Mouse (Mus musculus) ES-Bruce4 (cell line): Measurements from ENCODE around the gene Ern2. TPM values are rescaled to one million over a fixed set of nuclear protein-coding genes. Genes with fewer than 3 reads are reported as not detected.

ENCODE experiments used
- H3K27ac ChIP-seq: 2 replicates; pipeline ENCODE4 v1.5.1; 2012; ENCODE audit warnings: low read length, inconsistent platforms; ENCODE audit not compliant: insufficient read depth
- H3K27me3 ChIP-seq: 2 replicates; pipeline ENCODE4 v1.6.1; 2012; ENCODE audit warnings: mild to moderate bottlenecking, low read length, inconsistent platforms; ENCODE audit not compliant: control insufficient read depth, poor library complexity, insufficient read depth, severe bottlenecking
- H3K36me3 ChIP-seq: 2 replicates; pipeline ENCODE4 v1.6.1; 2012; ENCODE audit warnings: inconsistent platforms, mild to moderate bottlenecking, low read length, moderate library complexity; ENCODE audit not compliant: control insufficient read depth, poor library complexity, insufficient read depth, severe bottlenecking
- H3K4me1 ChIP-seq: one replicate; pipeline ENCODE4 v1.8.1; 2011; ENCODE audit warnings: low read length; ENCODE audit not compliant: control insufficient read depth, insufficient read depth
- H3K4me3 ChIP-seq: 2 replicates; pipeline ENCODE4 v1.5.1; 2011; ENCODE audit warnings: low read depth, mild to moderate bottlenecking, low read length
- H3K9ac ChIP-seq: 2 replicates; pipeline ENCODE4 v1.6.1; 2012; ENCODE audit warnings: low read depth, mild to moderate bottlenecking, inconsistent platforms; ENCODE audit not compliant: poor library complexity, severe bottlenecking
- H3K9me3 ChIP-seq: replicated peaks from 2 replicates; pipeline ENCODE4 v1.6.1; 2012; ENCODE audit warnings: mild to moderate bottlenecking, low read length, inconsistent platforms; ENCODE audit not compliant: control insufficient read depth, poor library complexity, insufficient read depth, severe bottlenecking
- CTCF ChIP-seq: IDR thresholded peaks from one replicate; pipeline ENCODE4 v1.8.1; 2011; ENCODE audit warnings: low read depth, low read length
- EP300 ChIP-seq: IDR thresholded peaks from 2 replicates; pipeline ENCODE4 v1.6.1; 2011; ENCODE audit warnings: low read depth, low read length; ENCODE audit not compliant: insufficient read depth
- POLR2A ChIP-seq: IDR thresholded peaks from one replicate; pipeline ENCODE4 v1.8.1; 2011; ENCODE audit warnings: low read length; ENCODE audit not compliant: insufficient read depth
- polyA plus RNA-seq: library from polyadenylated mRNA; stranded (reverse); fragments of >200 nt; gene quantifications from 2 replicates; pipeline ENCODE4 v1.2.4, GENCODE M21; 2011; ENCODE audit warnings: low read depth; ENCODE audit not compliant: missing spikeins, insufficient read depth, insufficient read length

Gene Ern2
- polyA plus RNA-seq: not detected in 2 replicates

DNA sequence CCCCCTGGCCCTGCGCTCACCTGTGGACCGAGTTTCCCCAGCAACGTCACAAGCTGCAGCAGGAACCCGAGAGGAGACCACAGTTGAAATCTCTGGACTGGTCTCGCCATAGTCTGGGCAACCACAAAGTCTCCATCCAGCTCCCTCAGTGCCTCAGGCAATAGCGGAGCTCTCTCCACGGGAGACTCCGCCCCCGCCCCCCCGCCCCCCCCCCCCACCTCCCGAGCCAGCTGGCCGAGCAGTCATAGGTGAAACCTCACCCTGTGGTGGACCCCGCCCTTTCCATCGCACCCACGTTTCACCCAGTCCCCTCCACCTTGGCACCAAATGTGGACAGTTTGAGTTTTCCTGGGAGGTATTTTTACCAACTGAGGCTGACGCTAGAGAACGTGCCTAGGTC is at the start of gene Ern2:
Ern2 (minus strand) TSS at position 165 of the 400 bp plus-strand sequence.
- Histone ChIP-seq H3K27ac (no peak within 1 kb of the TSS), H3K4me3 (no peak within 1 kb of the TSS)

DNA sequence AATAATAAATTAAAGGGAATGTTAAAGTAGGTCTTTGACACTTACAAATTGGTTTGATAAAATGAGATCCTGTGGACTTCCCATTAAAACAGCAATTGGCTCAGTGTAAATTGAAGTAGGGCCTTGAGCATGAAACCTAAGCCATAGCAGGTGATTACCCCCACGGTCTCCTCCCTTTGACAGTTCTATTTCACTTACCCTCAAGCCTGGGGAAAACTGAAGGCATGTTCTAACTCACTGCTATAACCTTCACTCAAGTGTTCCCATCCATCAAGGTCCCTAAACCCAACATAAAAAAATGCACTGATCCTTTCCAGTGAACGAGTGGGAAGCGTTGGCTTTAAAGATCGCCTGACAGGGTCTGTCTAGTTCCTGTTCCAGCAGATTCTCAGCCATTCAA is 44.9 kb upstream of the Ern2 start:
- no peaks in the 10 kb centered on the region for H3K36me3 ChIP-seq
- no peaks in the 10 kb centered on the region for H3K27me3 ChIP-seq
- no peak overlapping the region for H3K27ac ChIP-seq
- TF ChIP-seq POLR2A (no peak), CTCF (no peak), EP300 (no peak)
- no peak overlapping the region for H3K4me3 ChIP-seq
- H3K9me3 ChIP-seq: no peaks in the 10 kb centered on the region; the same call in 1 of the 2 replicates
- no peak overlapping the region for H3K9ac ChIP-seq
- H3K4me1 ChIP-seq: no peaks in the 10 kb centered on the region

More for the DNA sequence above, at the start of gene Ern2:
- Histone ChIP-seq H3K9me3 (no peaks in the 10 kb centered on the region), H3K9ac (no peak within 1 kb of the TSS), H3K4me1 (no peaks in the 10 kb centered on the region), H3K27me3 (no peaks in the 10 kb centered on the region), H3K36me3 (no peaks in the 10 kb centered on the region)
- TF ChIP-seq EP300 (no peak), POLR2A (no peak), CTCF (no peak)

DNA sequence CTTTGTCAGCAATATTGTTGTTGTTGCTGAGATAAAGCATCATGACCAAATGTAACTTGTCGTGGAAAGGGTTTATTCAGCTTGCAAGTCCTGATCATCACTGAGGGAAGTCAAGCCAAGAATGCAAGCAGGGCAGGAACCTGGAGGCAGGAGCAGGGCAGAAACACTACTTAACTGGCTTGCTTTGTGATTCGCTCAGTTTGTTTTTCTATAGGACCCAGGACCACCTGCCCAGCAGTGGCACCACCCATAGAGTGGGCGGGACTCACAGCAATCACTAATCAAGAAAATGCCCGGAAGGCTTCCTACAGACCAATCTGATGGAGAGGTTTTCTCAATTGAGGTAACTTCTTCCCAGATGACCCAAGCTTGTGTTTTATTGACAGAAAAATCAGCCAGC is 43.9 kb upstream of the Ern2 start:
- no peaks in the 10 kb centered on the region for H3K36me3 ChIP-seq
- H3K27me3 ChIP-seq: no peaks in the 10 kb centered on the region
- no peak for TF ChIP-seq CTCF
- TF ChIP-seq EP300: no peak
- no peak for TF ChIP-seq POLR2A
- H3K4me3 ChIP-seq: no peak overlapping the region
- H3K27ac ChIP-seq: no peak overlapping the region
- no peaks in the 10 kb centered on the region for H3K4me1 ChIP-seq
- no peaks in the 10 kb centered on the region; the same call in 1 of the 2 replicates for H3K9me3 ChIP-seq
- no peak overlapping the region for H3K9ac ChIP-seq

DNA sequence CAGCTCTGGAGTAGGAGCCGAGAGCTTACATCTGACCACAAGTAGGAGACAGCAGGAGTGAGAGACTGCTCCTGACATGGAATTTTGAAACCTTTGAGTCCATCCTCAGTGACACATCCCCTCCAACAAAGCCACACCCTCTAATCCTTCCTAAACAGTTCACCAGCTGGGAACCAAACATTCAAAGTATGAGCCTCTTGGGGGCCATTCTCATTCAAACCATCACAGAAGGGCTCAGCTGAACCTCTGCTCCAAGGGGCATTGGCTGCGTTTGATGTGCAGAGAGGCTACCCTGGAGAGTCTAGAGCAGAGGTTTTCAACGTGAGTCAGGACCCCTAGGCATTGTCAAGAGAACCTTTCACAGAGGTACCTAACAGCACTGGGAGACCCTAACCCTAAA is 43.3 kb upstream of the Ern2 start:
- H3K9me3 ChIP-seq: no peaks in the 10 kb centered on the region; the same call in 1 of the 2 replicates
- H3K36me3 ChIP-seq: no peaks in the 10 kb centered on the region
- TF ChIP-seq POLR2A (no peak), CTCF (no peak), EP300 (no peak)
- no peak overlapping the region for H3K27ac ChIP-seq
- no peaks in the 10 kb centered on the region for H3K27me3 ChIP-seq
- H3K4me3 ChIP-seq: no peak overlapping the region
- H3K9ac ChIP-seq: no peak overlapping the region
- no peaks in the 10 kb centered on the region for H3K4me1 ChIP-seq

DNA sequence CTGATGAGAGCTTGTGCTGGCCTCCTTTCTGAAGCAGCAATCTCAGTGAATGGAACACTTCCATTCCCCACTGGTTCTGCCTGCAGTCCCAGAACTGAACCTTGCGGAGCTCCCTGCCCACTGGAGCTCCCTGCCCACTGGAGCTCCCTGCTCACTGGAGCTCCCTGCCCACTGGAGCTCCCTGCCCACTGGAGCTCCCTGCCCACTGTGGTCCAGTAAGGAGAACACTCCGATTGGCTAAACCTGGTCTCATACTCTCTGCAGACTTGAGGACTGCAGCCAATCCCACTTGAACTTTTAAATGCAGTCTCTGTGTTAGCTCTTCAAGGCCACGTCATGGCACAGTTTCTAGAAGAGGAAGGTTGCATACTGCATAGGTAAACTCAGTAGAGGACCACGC is 40.7 kb upstream of the Ern2 start:
- TF ChIP-seq EP300 (no peak), CTCF (no peak), POLR2A (no peak)
- Histone ChIP-seq H3K4me3 (no peak overlapping the region), H3K27me3 (no peaks in the 10 kb centered on the region), H3K27ac (no peak overlapping the region), H3K36me3 (no peaks in the 10 kb centered on the region), H3K4me1 (no peaks in the 10 kb centered on the region), H3K9ac (no peak overlapping the region), H3K9me3 (no peaks in the 10 kb centered on the region; the same call in 1 of the 2 replicates)

DNA sequence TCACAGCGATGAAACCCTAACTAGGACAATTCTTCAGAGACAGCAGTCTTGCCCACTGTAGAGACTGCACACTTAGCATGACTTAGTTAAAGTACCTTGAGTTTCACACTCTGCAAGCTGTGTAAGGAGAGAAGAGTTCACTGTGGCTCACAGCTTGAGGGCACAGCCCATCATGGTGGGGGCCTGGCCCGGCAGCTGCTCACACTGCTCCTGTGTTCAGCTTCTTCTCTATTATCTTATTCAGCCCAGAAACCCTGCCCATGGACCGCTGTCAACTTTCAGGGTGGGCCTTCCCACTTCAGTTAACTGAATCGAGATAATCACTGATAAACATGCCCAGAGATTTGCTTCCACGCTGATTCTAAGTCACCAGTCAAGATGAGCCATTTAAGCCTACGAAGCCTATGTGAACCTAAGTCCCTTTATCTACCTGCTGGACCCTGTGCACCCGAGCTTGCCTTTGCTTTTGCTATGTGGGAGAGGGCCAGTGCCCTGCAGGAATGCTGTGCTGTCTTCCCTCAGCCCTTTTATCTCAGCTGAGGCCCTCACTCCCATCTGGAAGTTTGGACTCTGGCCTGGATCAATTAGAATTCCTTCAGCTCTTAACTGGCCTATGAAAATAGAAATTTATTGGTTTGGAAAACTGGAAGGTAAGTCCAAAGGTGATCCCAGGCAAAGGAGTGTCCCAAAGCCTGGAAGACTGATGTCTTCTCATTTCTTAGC is 40.2 kb upstream of the Ern2 start:
- Histone ChIP-seq H3K4me1 (no peaks in the 10 kb centered on the region), H3K36me3 (no peaks in the 10 kb centered on the region), H3K9ac (no peak overlapping the region), H3K9me3 (no peaks in the 10 kb centered on the region; the same call in 1 of the 2 replicates), H3K27ac (no peak overlapping the region), H3K4me3 (no peak overlapping the region), H3K27me3 (no peaks in the 10 kb centered on the region)
- TF ChIP-seq POLR2A (no peak), EP300 (no peak), CTCF (no peak)
